Mouse (Mus musculus): ENCODE measurements around the gene Wdr48. TPM values are rescaled to one million over a fixed set of nuclear protein-coding genes. Genes with fewer than 3 reads are reported as not detected.

Gene Wdr48
- polyA plus RNA-seq, 1 experiment from 2014 or later: 36.1 TPM

DNA sequence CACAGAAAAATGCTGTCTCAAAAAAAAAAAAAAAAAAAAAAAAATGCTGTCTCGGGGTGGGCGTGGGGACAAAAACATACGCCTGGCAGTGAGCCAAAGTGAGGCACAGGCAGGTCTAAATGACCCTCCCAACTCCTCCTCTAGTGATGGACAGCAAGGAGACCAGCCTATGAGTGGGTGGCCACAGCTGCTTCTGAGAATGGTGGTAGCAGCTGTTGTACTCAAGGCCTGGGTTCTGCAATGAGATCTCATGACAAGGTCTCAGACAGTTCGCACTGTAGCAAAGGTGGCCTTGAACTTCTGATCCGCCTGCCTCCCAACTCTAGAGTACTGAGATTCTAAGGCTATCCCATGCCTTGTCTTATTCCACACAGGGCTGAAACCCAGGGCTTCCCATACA, 46.7 kb downstream of the Wdr48 start:
- no peak for ATAC-seq (ENCODE audit: insufficient number of reproducible peaks, insufficient read depth, low FRiP score, low read depth)
- no peak overlapping the region for H3K4me2 ChIP-seq (ENCODE audit: low read length)
- peaks cover 5 to 9% of the 10 kb centered on the region in 2 experiments for H3K4me1 ChIP-seq (ENCODE audit: control insufficient read depth in 2 of 2, insufficient read depth in 2 of 2, low read length in 2 of 2)
- no peak overlapping the region for H3K27ac ChIP-seq (replicated peaks in 1 of 2; ENCODE audit: control insufficient read depth in 1 of 2, insufficient read depth in 1 of 2, low read depth in 2 of 2, low read length in 2 of 2)
- no peaks in the 10 kb centered on the region for H3K9me3 ChIP-seq (ENCODE audit: control insufficient read depth, low read length)
- no peaks in the 10 kb centered on the region for H3K27me3 ChIP-seq (ENCODE audit: control insufficient read depth, insufficient read depth, low read length)
- no peak overlapping the region for H3K4me3 ChIP-seq (ENCODE audit: control insufficient read depth in 1 of 2, insufficient read depth in 1 of 2, low read depth in 1 of 2, low read length in 2 of 2)
- WGBS: 71% methylated on average over 5 of the region's 5 CpGs
- H3K9ac ChIP-seq (ENCODE audit: low read length): no peak overlapping the region
- H3K36me3 ChIP-seq (ENCODE audit: control insufficient read depth, insufficient read depth, low read length): no peaks in the 10 kb centered on the region

DNA sequence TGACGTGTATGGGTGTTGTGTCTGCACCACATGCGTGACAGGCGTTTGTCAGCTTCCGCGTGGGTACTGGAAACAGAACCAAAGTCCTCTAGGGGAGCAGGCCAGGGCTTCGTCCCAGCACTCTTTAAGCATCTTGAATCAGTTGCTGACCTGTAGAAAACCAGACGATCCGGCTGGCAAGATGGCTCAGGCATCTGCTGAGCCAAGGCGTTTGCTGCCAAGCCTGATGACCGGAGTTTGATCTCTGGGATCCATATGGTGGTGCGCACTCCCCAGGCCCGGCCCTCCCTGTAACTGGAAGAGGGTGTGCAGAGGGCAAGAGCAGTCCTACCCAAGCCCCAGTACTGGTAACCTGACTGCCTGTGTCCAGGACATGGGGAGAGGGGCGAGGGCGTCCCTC, 47.2 kb downstream of the Wdr48 start:
- no peak for ATAC-seq (ENCODE audit: insufficient number of reproducible peaks, insufficient read depth, low FRiP score, low read depth)
- Histone ChIP-seq H3K4me3 (ENCODE audit: control insufficient read depth in 1 of 2, insufficient read depth in 1 of 2, low read depth in 1 of 2, low read length in 2 of 2) (no peak overlapping the region), H3K4me2 (ENCODE audit: low read length) (no peak overlapping the region), H3K36me3 (ENCODE audit: control insufficient read depth, insufficient read depth, low read length) (no peaks in the 10 kb centered on the region), H3K27ac (replicated peaks in 1 of 2; ENCODE audit: control insufficient read depth in 1 of 2, insufficient read depth in 1 of 2, low read depth in 2 of 2, low read length in 2 of 2) (no peak overlapping the region), H3K27me3 (ENCODE audit: control insufficient read depth, insufficient read depth, low read length) (no peaks in the 10 kb centered on the region), H3K9ac (ENCODE audit: low read length) (no peak overlapping the region), H3K9me3 (ENCODE audit: control insufficient read depth, low read length) (no peaks in the 10 kb centered on the region), H3K4me1 (ENCODE audit: control insufficient read depth in 2 of 2, insufficient read depth in 2 of 2, low read length in 2 of 2) (peaks cover 3 to 4% of the 10 kb centered on the region in 2 experiments; a peak in 2 of 4 replicates)
- 88% methylated on average over 14 of the region's 14 CpGs for WGBS

GRCm38 (mm10) chr9:119943326-119943725, 48.6 kb downstream of the Wdr48 start:
- no peak overlapping the region for H3K27ac ChIP-seq (replicated peaks in 1 of 2; ENCODE audit: control insufficient read depth in 1 of 2, insufficient read depth in 1 of 2, low read depth in 2 of 2, low read length in 2 of 2)
- no peaks in the 10 kb centered on the region for H3K27me3 ChIP-seq (ENCODE audit: control insufficient read depth, insufficient read depth, low read length)
- no peaks in the 10 kb centered on the region for H3K36me3 ChIP-seq (ENCODE audit: control insufficient read depth, insufficient read depth, low read length)
- WGBS: 77% methylated on average over 1 of the region's 1 CpGs
- no peak overlapping the region for H3K9ac ChIP-seq (ENCODE audit: low read length)
- no peaks in the 10 kb centered on the region for H3K9me3 ChIP-seq (ENCODE audit: control insufficient read depth, low read length)
- no peak overlapping the region for H3K4me3 ChIP-seq (ENCODE audit: control insufficient read depth in 1 of 2, insufficient read depth in 1 of 2, low read depth in 1 of 2, low read length in 2 of 2)
- ATAC-seq (ENCODE audit: insufficient number of reproducible peaks, insufficient read depth, low FRiP score, low read depth): no peak
- no peak overlapping the region for H3K4me2 ChIP-seq (ENCODE audit: low read length)
- H3K4me1 ChIP-seq (ENCODE audit: control insufficient read depth in 2 of 2, insufficient read depth in 2 of 2, low read length in 2 of 2): peaks cover 0 to 2% of the 10 kb centered on the region in 2 experiments; a peak in 1 of 4 replicates

GRCm38 (mm10) chr9:119945173-119945900, 50.7 kb downstream of the Wdr48 start:
- Histone ChIP-seq H3K4me1 (ENCODE audit: control insufficient read depth in 2 of 2, insufficient read depth in 2 of 2, low read length in 2 of 2) (peaks cover 0 to 2% of the 10 kb centered on the region in 2 experiments; a peak in 1 of 4 replicates), H3K4me2 (ENCODE audit: low read length) (no peak overlapping the region), H3K27me3 (ENCODE audit: control insufficient read depth, insufficient read depth, low read length) (no peaks in the 10 kb centered on the region), H3K4me3 (ENCODE audit: control insufficient read depth in 1 of 2, insufficient read depth in 1 of 2, low read depth in 1 of 2, low read length in 2 of 2) (no peak overlapping the region), H3K36me3 (ENCODE audit: control insufficient read depth, insufficient read depth, low read length) (no peaks in the 10 kb centered on the region), H3K9ac (ENCODE audit: low read length) (no peak overlapping the region), H3K9me3 (ENCODE audit: control insufficient read depth, low read length) (no peaks in the 10 kb centered on the region), H3K27ac (replicated peaks in 1 of 2; ENCODE audit: control insufficient read depth in 1 of 2, insufficient read depth in 1 of 2, low read depth in 2 of 2, low read length in 2 of 2) (no peak overlapping the region)
- ATAC-seq (ENCODE audit: insufficient number of reproducible peaks, insufficient read depth, low FRiP score, low read depth): no peak
- 66% methylated on average over 12 of the region's 12 CpGs for WGBS

DNA sequence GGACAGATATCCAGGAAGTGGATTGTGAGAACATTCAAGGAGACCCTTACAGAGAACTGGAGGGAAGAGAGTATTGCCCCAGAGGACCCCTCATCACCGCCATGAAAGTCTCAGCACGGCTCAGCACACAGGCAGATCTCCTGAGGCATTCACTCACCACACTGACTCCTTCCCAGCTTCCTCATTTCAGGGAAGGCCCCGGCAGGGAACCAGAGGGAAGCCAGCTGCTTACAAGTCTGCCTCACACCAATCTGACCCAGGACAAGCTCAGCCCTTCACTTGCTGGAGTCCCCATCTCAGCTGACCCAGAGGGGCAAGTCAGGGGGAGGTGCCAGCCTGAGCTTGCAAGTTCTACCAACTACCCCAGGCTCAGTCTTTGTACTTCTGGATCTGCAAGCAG, 54.1 kb downstream of the Wdr48 start:
- no peaks in the 10 kb centered on the region for H3K27me3 ChIP-seq (ENCODE audit: control insufficient read depth, insufficient read depth, low read length)
- H3K9ac ChIP-seq (ENCODE audit: low read length): no peak overlapping the region
- no peak overlapping the region for H3K4me2 ChIP-seq (ENCODE audit: low read length)
- ATAC-seq (ENCODE audit: insufficient number of reproducible peaks, insufficient read depth, low FRiP score, low read depth): no peak
- H3K36me3 ChIP-seq (ENCODE audit: control insufficient read depth, insufficient read depth, low read length): no peaks in the 10 kb centered on the region
- H3K4me3 ChIP-seq (ENCODE audit: control insufficient read depth in 1 of 2, insufficient read depth in 1 of 2, low read depth in 1 of 2, low read length in 2 of 2): no peak overlapping the region
- peaks cover 0 to 2% of the 10 kb centered on the region in 2 experiments; a peak in 1 of 4 replicates for H3K4me1 ChIP-seq (ENCODE audit: control insufficient read depth in 2 of 2, insufficient read depth in 2 of 2, low read length in 2 of 2)
- no peaks in the 10 kb centered on the region for H3K9me3 ChIP-seq (ENCODE audit: control insufficient read depth, low read length)
- WGBS: 29% methylated on average over 3 of the region's 3 CpGs
- no peak overlapping the region for H3K27ac ChIP-seq (replicated peaks in 1 of 2; ENCODE audit: control insufficient read depth in 1 of 2, insufficient read depth in 1 of 2, low read depth in 2 of 2, low read length in 2 of 2)

- no peak overlapping the region for H3K27ac ChIP-seq (replicated peaks in 1 of 2; ENCODE audit: control insufficient read depth in 1 of 2, insufficient read depth in 1 of 2, low read depth in 2 of 2, low read length in 2 of 2)
- H3K27me3 ChIP-seq (ENCODE audit: control insufficient read depth, insufficient read depth, low read length): no peaks in the 10 kb centered on the region
- H3K4me3 ChIP-seq (ENCODE audit: control insufficient read depth in 1 of 2, insufficient read depth in 1 of 2, low read depth in 1 of 2, low read length in 2 of 2): no peak overlapping the region
- WGBS: 46% methylated on average over 6 of the region's 6 CpGs
- H3K4me1 ChIP-seq (ENCODE audit: control insufficient read depth in 2 of 2, insufficient read depth in 2 of 2, low read length in 2 of 2): peaks cover 0 to 2% of the 10 kb centered on the region in 2 experiments; a peak in 1 of 4 replicates
- no peak overlapping the region for H3K9ac ChIP-seq (ENCODE audit: low read length)
- no peaks in the 10 kb centered on the region for H3K9me3 ChIP-seq (ENCODE audit: control insufficient read depth, low read length)
- H3K36me3 ChIP-seq (ENCODE audit: control insufficient read depth, insufficient read depth, low read length): no peaks in the 10 kb centered on the region
- ATAC-seq (ENCODE audit: insufficient number of reproducible peaks, insufficient read depth, low FRiP score, low read depth): no peak
- H3K4me2 ChIP-seq (ENCODE audit: low read length): no peak overlapping the region
Measured at GRCm38 (mm10) chr9:119950434-119950833, 55.8 kb downstream of the Wdr48 start.

GRCm38 (mm10) chr9:119951388-119951787, 56.7 kb downstream of the Wdr48 start:
- no peak overlapping the region for H3K27ac ChIP-seq (replicated peaks in 1 of 2; ENCODE audit: control insufficient read depth in 1 of 2, insufficient read depth in 1 of 2, low read depth in 2 of 2, low read length in 2 of 2)
- no peak overlapping the region for H3K4me3 ChIP-seq (ENCODE audit: control insufficient read depth in 1 of 2, insufficient read depth in 1 of 2, low read depth in 1 of 2, low read length in 2 of 2)
- H3K9ac ChIP-seq (ENCODE audit: low read length): no peak overlapping the region
- no peaks in the 10 kb centered on the region for H3K9me3 ChIP-seq (ENCODE audit: control insufficient read depth, low read length)
- WGBS: 72% methylated on average over 9 of the region's 9 CpGs
- H3K4me2 ChIP-seq (ENCODE audit: low read length): no peak overlapping the region
- H3K27me3 ChIP-seq (ENCODE audit: control insufficient read depth, insufficient read depth, low read length): no peaks in the 10 kb centered on the region
- H3K4me1 ChIP-seq (ENCODE audit: control insufficient read depth in 2 of 2, insufficient read depth in 2 of 2, low read length in 2 of 2): peaks cover 0 to 2% of the 10 kb centered on the region in 2 experiments; a peak in 1 of 4 replicates
- no peaks in the 10 kb centered on the region for H3K36me3 ChIP-seq (ENCODE audit: control insufficient read depth, insufficient read depth, low read length)
- no peak for ATAC-seq (ENCODE audit: insufficient number of reproducible peaks, insufficient read depth, low FRiP score, low read depth)

GRCm38 (mm10) chr9:119958835-119959234, 64.2 kb downstream of the Wdr48 start:
- Histone ChIP-seq H3K4me2 (ENCODE audit: low read length) (no peak overlapping the region), H3K9ac (ENCODE audit: low read length) (no peak overlapping the region), H3K4me3 (ENCODE audit: control insufficient read depth in 1 of 2, insufficient read depth in 1 of 2, low read depth in 1 of 2, low read length in 2 of 2) (no peak overlapping the region), H3K27me3 (ENCODE audit: control insufficient read depth, insufficient read depth, low read length) (no peaks in the 10 kb centered on the region), H3K4me1 (ENCODE audit: control insufficient read depth in 2 of 2, insufficient read depth in 2 of 2, low read length in 2 of 2) (peaks cover 8 to 12% of the 10 kb centered on the region in 2 experiments; a peak in 3 of 4 replicates), H3K36me3 (ENCODE audit: control insufficient read depth, insufficient read depth, low read length) (no peaks in the 10 kb centered on the region), H3K9me3 (ENCODE audit: control insufficient read depth, low read length) (no peaks in the 10 kb centered on the region), H3K27ac (replicated peaks in 1 of 2; ENCODE audit: control insufficient read depth in 1 of 2, insufficient read depth in 1 of 2, low read depth in 2 of 2, low read length in 2 of 2) (no peak overlapping the region)
- WGBS: 54% methylated on average over 9 of the region's 9 CpGs
- ATAC-seq (ENCODE audit: insufficient number of reproducible peaks, insufficient read depth, low FRiP score, low read depth): no peak
